Mouse (Mus musculus) intestine, embryonic 14.5 days (tissue): Measurements from ENCODE around the gene Prr5l. TPM values are rescaled to one million over a fixed set of nuclear protein-coding genes. Genes with fewer than 3 reads are reported as not detected.

Source experiments
- ATAC-seq: fragments of 200-750 bp; cut with Nextera tagmentation; replicated peaks from 2 replicates; pipeline ENCODE4 v1.8.0; 2017; ENCODE audit warnings: low read depth, moderate number of reproducible peaks, moderate TSS enrichment, moderate library complexity; ENCODE audit not compliant: low FRiP score, low TSS enrichment
- DNase-seq: peaks from one replicate; pipeline ENCODE4 v3.0.0-alpha.2; 2018; ENCODE audit warnings: low spot score
- H3K27ac ChIP-seq: fragments of 300-500 bp; sonication (generic); 2 replicates; pipeline ENCODE4 v1.5.1; 2014; ENCODE audit warnings: low read depth, mild to moderate bottlenecking, control low read depth
- H3K27me3 ChIP-seq: fragments of 300-500 bp; sonication (generic); replicated peaks from 2 replicates; pipeline ENCODE4 v1.6.1; 2014; ENCODE audit warnings: low read length, control low read depth; ENCODE audit not compliant: control insufficient read depth, insufficient read depth
- H3K36me3 ChIP-seq: fragments of 300-500 bp; sonication (generic); 2 replicates; pipeline ENCODE4 v1.6.1; 2014; ENCODE audit warnings: low read length, control low read depth; ENCODE audit not compliant: control insufficient read depth, insufficient read depth
- H3K4me1 ChIP-seq: fragments of 300-500 bp; sonication (generic); replicated peaks from 2 replicates; pipeline ENCODE4 v1.6.1; 2014; ENCODE audit warnings: low read length, control low read depth, mixed read lengths; ENCODE audit not compliant: control insufficient read depth, insufficient read depth
- H3K4me2 ChIP-seq: fragments of 300-500 bp; sonication (generic); 2 replicates; pipeline ENCODE4 v1.6.1; 2014; ENCODE audit warnings: low read length
- H3K4me3 ChIP-seq: fragments of 300-500 bp; sonication (generic); 2 replicates; pipeline ENCODE4 v1.5.1; 2014; ENCODE audit warnings: low read depth, low read length, control low read depth, mixed read lengths
- H3K9ac ChIP-seq: fragments of 300-500 bp; sonication (generic); 2 replicates; pipeline ENCODE4 v1.6.1; 2014; ENCODE audit warnings: mild to moderate bottlenecking, low read length
- H3K9me3 ChIP-seq: fragments of 300-500 bp; sonication (generic); 2 replicates; pipeline ENCODE4 v1.6.1; 2016; ENCODE audit warnings: low read length, control low read depth; ENCODE audit not compliant: control insufficient read depth
- WGBS: fragments of 180-500 bp; shearing (Covaris S2); extraction: QIAGEN DNeasy Blood & Tissue Kit; methylation state at CpG from one replicate; pipeline ENCODE4 v1.1.7; 2014; 5-methylcytosine and 5-hydroxymethylcytosine counted together
- polyA plus RNA-seq: library from polyadenylated mRNA; unstranded; fragments of >200 nt; fragmentation: Nextera tagmentation; extraction: Ambion mirVana; gene quantifications from 2 replicates; pipeline ENCODE4 v1.2.1, GENCODE M21; 2014

The Prr5l gene
- 11.3 and 13.0 TPM in 2 replicates for polyA plus RNA-seq

DNA sequence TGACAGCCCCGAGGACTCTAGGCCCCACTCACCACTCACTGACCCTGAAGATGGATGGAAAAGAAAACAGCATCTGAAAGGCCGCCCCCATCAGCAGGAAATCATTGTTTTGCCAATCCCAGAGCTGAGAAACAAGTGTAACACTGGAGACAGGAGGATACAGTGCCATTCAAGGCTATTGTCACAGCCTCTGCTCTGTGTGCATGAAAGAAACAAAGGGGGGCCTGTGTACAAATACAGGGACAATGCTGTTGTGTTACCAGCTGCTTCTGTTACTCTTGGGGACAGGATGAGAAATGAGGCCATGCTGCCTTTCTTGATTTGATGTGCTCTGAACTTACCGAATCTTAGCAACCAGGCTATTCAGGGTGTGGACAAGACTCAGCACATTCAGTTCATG lies at the start of gene Prr5l:
Prr5l (minus strand) TSS at position 30 of the 400 bp plus-strand sequence.
- H3K27me3 ChIP-seq: no peaks in the 10 kb centered on the region
- WGBS: 48% methylated on average over 3 of the region's 3 CpGs
- peaks cover 8% of the 10 kb centered on the region for H3K4me1 ChIP-seq
- H3K36me3 ChIP-seq: no peaks in the 10 kb centered on the region
- H3K9ac ChIP-seq: no peak within 1 kb of the TSS
- H3K4me3 ChIP-seq: no peak within 1 kb of the TSS
- DNase-seq: no peak
- H3K27ac ChIP-seq: no peak within 1 kb of the TSS
- no peaks in the 10 kb centered on the region for H3K9me3 ChIP-seq
- no peak within 1 kb of the TSS for H3K4me2 ChIP-seq
- no peak for ATAC-seq

DNA sequence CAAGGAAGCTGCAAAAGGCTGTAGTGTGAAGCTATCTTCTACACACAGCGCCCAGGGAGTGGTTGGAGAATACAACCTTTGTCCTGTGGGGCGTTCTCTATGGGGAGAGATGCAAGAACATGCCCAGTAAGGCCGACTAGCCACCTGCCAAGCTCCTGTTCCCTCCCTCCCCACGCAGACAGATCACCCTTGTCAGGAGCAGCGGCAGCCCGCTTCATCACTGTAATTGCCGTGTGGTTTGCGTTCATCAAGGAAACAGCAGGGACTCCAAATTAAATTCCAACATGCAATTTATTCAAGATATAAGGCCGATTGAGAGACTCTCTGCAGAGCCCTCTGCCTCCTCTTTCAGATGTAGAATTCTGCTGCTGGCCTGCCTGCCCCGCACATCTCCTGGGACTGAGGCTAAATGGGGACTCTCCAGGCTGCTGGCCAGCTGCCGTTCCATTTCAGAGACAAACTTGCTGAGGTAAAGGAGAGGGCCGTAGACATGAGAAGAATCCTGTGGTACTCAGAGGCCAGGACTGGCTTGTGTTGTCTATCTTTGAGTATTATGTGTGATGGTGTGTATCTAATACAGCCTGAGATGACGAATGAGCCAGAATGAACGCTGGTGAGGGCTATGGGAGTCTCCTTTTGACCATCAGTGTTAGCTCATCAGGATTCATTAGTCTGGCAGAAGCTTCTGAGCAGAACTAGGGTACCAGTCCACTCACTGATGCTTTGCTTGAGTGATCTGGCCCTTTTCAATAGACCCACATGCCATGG lies 49.5 kb upstream of the Prr5l start:
- peaks cover 3% of the 10 kb centered on the region; the same call in 1 of the 2 replicates for H3K4me1 ChIP-seq
- no peaks in the 10 kb centered on the region for H3K36me3 ChIP-seq
- WGBS: 73% methylated on average over 14 of the region's 14 CpGs
- no peak overlapping the region for H3K9ac ChIP-seq
- no peaks in the 10 kb centered on the region for H3K27me3 ChIP-seq
- no peak overlapping the region for H3K4me2 ChIP-seq
- H3K9me3 ChIP-seq: no peaks in the 10 kb centered on the region
- DNase-seq: peak; percentile 54
- H3K4me3 ChIP-seq: no peak overlapping the region
- peak; percentile 27; the same call in 1 of the 2 replicates for ATAC-seq
- no peak overlapping the region; the same call in 1 of the 2 replicates for H3K27ac ChIP-seq

DNA sequence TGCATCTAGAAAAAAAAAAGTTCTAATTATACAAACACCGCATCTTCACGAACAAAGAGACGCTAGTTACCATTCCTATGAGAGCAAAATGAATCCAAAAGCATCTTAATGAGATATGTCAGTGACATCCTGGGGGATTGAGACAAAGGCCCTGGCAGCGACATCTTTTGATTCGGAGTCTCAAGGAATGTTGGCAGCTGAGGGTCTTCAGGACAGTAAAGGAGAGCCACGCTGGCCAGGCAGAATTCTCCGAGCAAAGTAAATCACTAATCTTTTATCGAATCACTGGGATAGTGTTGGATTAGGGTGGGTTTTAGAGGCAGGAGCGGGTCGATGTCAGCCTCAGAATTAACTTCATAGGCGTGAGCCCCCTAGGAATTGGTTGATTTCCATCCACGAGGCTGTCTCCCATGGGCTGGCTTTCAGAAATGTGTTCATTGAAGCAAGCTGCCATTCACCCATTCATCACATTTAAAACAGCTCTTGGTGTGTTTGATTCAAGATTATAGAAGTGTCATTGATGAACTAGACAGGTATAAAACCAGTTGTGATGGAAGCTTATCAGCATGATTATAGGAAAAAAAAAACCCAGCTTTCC lies 42.9 kb upstream of the Prr5l start:
- Histone ChIP-seq H3K27ac (no peak overlapping the region), H3K4me1 (0 out of 2 replicates have a peak, but pooled peaks cover 6% of the 10 kb centered on the region), H3K36me3 (no peaks in the 10 kb centered on the region), H3K27me3 (no peaks in the 10 kb centered on the region), H3K4me3 (no peak overlapping the region), H3K4me2 (no peak overlapping the region), H3K9ac (no peak overlapping the region), H3K9me3 (no peaks in the 10 kb centered on the region)
- ATAC-seq (no peak), DNase-seq (no peak)
- 84% methylated on average over 12 of the region's 12 CpGs for WGBS

DNA sequence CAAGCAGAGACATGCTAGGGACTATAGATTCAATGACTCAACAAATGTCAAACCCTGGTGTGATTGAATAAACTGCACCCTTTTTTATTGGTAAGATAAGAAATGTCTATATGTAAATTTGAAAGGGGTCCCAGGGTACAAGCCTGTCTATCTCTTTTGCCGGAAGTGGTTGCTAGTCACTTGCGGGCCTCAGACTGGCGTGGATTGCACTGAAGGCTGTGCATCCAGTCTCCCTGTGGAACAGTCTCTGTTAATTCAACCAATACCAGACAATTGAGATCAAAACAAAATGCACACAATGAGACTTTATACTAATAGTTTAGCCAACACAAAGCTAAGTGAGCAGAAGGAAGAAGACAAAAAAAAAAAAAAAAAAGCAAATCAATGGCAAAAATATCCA lies 42.4 kb upstream of the Prr5l start:
- Histone ChIP-seq H3K36me3 (no peaks in the 10 kb centered on the region), H3K27me3 (no peaks in the 10 kb centered on the region), H3K4me3 (no peak overlapping the region), H3K9me3 (no peaks in the 10 kb centered on the region), H3K4me1 (0 out of 2 replicates have a peak, but pooled peaks cover 6% of the 10 kb centered on the region), H3K4me2 (no peak overlapping the region), H3K9ac (no peak overlapping the region), H3K27ac (no peak overlapping the region)
- ATAC-seq (no peak), DNase-seq (no peak)
- WGBS: 77% methylated on average over 3 of the region's 3 CpGs

DNA sequence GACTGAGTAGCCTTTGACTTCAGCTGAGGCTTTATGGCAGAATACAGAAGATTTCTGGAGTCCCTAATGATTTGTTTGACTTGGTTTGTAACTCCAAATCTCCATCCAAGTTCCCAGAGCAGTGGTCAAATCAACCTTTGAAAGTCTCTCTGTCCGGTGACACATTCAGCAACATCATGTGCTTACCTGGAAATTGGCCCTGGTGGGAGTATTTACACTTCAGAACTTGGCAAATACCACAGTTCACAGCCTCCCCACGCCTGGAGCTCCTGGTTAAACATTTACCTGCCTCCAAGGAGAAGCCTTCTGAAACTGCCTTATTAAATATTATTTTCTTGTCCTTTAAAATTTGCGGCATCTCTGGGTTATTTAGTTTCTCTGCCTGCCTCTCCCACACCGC lies 40.4 kb upstream of the Prr5l start:
- Histone ChIP-seq H3K9ac (no peak overlapping the region), H3K4me2 (no peak overlapping the region), H3K9me3 (no peaks in the 10 kb centered on the region), H3K4me1 (0 out of 2 replicates have a peak, but pooled peaks cover 6% of the 10 kb centered on the region), H3K36me3 (no peaks in the 10 kb centered on the region), H3K27ac (no peak overlapping the region), H3K27me3 (no peaks in the 10 kb centered on the region), H3K4me3 (no peak overlapping the region)
- no peak for DNase-seq
- ATAC-seq: peak; percentile 69; the same call in 1 of the 2 replicates
- 66% methylated on average over 4 of the region's 4 CpGs for WGBS

DNA sequence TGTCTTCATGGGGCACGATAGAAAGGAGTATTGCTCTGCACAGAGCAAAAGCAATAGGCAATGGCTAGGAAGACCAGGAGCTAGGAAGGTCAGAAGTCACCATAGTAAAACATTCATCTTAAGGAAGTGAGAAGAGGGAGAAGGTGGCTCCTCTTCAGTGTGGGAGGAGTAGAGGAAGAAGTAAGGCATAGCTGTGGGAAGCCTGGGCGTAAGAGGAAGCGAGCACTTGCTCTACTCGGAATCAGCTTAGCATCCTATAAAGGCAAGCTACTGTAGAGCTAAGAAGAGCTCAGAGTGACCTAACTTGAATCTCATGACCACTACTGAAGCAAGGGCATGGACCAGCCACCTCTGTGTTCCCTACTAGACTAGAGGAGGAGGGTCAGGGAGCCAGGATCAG lies 39.5 kb upstream of the Prr5l start:
- Histone ChIP-seq H3K36me3 (no peaks in the 10 kb centered on the region), H3K27ac (no peak overlapping the region), H3K4me1 (0 out of 2 replicates have a peak, but pooled peaks cover 6% of the 10 kb centered on the region), H3K9me3 (no peaks in the 10 kb centered on the region), H3K9ac (no peak overlapping the region), H3K4me2 (no peak overlapping the region), H3K27me3 (no peaks in the 10 kb centered on the region), H3K4me3 (no peak overlapping the region)
- 86% methylated on average over 4 of the region's 4 CpGs for WGBS
- DNase-seq (no peak), ATAC-seq (no peak)

DNA sequence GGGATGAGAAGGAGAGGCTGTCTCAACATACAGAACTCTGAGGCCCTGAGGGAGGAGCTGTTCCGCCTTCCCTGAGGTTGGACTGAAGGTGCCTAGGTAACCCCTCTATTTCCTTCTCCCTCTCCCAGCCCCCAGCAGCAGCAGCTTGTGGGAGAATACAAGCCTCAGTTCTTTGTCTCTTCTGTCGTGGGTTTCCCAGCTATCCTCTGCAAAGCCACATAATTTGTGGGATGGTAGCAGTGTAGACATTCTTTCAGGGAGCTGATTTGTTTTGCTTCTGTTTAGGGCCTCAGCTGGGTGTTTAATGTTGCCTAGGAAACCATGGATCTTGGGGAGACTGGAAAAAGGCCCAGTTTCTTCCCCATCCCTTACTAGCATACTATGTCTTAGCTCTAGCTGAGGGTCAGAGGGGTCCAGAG lies 37.3 kb upstream of the Prr5l start:
- DNase-seq (no peak), ATAC-seq (no peak)
- Histone ChIP-seq H3K27me3 (no peaks in the 10 kb centered on the region), H3K4me1 (0 out of 2 replicates have a peak, but pooled peaks cover 6% of the 10 kb centered on the region), H3K9me3 (no peaks in the 10 kb centered on the region), H3K27ac (no peak overlapping the region), H3K4me3 (no peak overlapping the region), H3K4me2 (no peak overlapping the region), H3K36me3 (no peaks in the 10 kb centered on the region), H3K9ac (no peak overlapping the region)
- 53% methylated on average over 2 of the region's 2 CpGs for WGBS

DNA sequence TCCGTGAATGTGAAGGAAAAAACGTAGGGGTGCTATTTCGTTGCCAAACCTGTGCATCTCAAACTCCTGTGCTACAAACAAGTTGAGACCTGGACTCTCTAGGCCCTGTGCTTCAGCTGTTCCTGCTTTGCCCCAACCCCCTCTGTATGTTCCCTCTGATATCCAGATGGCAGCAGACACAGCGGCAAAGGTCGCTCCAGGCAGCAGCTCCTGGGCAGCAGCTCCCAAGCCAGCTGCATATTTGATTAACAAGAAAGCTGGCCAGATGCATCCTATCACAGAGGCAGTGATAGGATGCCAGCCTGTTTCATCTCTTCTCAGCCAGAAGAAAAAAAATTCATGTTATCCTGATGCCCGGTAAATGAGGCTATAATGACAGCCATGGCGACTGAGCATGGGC lies 35.7 kb upstream of the Prr5l start:
- Histone ChIP-seq H3K27ac (no peak overlapping the region), H3K4me2 (no peak overlapping the region), H3K4me3 (no peak overlapping the region), H3K36me3 (no peaks in the 10 kb centered on the region), H3K9me3 (no peaks in the 10 kb centered on the region), H3K4me1 (no peaks in the 10 kb centered on the region), H3K9ac (no peak overlapping the region), H3K27me3 (no peaks in the 10 kb centered on the region)
- ATAC-seq (no peak), DNase-seq (no peak)
- 86% methylated on average over 7 of the region's 7 CpGs for WGBS
